Mouse (Mus musculus): ENCODE results near the gene Jag1. TPM values are rescaled to one million over a fixed set of nuclear protein-coding genes. Genes with fewer than 3 reads are reported as not detected.

Jag1 gene
- polyA plus RNA-seq (2014; fragmentation: Nextera tagmentation; extraction: Ambion mirVana) = 9.5 and 18.4 TPM in 2 replicates

GRCm38 (mm10) chr2:137116025-137116674, at the start of gene Jag1:
Jag1 (minus strand) TSS chr2:137116644.
- Histone ChIP-seq H3K9ac (replicated peaks; ENCODE audit: low read length) (peak within 1 kb of the TSS; percentile 51), H3K27me3 (ENCODE audit: control insufficient read depth, insufficient read depth, low read length) (no peaks in the 10 kb centered on the region), H3K27ac (replicated peaks; ENCODE audit: low read depth, low read length) (peak within 1 kb of the TSS; percentile 77), H3K4me3 (replicated peaks; ENCODE audit: low read depth, low read length) (peak within 1 kb of the TSS; percentile 60), H3K4me2 (ENCODE audit: low read length) (peak within 1 kb of the TSS; percentile 97), H3K36me3 (ENCODE audit: control insufficient read depth, insufficient read depth, low read length) (no peaks in the 10 kb centered on the region), H3K4me1 (ENCODE audit: control insufficient read depth, insufficient read depth, low read length) (peaks cover 37% of the 10 kb centered on the region), H3K9me3 (ENCODE audit: control insufficient read depth, low read length) (no peaks in the 10 kb centered on the region)
- WGBS = under 1% methylated on average over 59 of the region's 59 CpGs
- ATAC-seq (ENCODE audit: low FRiP score, low TSS enrichment) = peak; percentile 16
- DNase-seq = peak; percentile 81

- Histone ChIP-seq H3K27me3 (ENCODE audit: control insufficient read depth, insufficient read depth, low read length) (no peaks in the 10 kb centered on the region), H3K27ac (replicated peaks; ENCODE audit: low read depth, low read length) (no peak overlapping the region), H3K9me3 (ENCODE audit: control insufficient read depth, low read length) (no peaks in the 10 kb centered on the region), H3K4me2 (ENCODE audit: low read length) (no peak overlapping the region), H3K36me3 (ENCODE audit: control insufficient read depth, insufficient read depth, low read length) (no peaks in the 10 kb centered on the region), H3K4me3 (replicated peaks; ENCODE audit: low read depth, low read length) (no peak overlapping the region), H3K4me1 (ENCODE audit: control insufficient read depth, insufficient read depth, low read length) (no peaks in the 10 kb centered on the region), H3K9ac (replicated peaks; ENCODE audit: low read length) (no peak overlapping the region)
- WGBS = 80% methylated on average over 1 of the region's 1 CpGs
- DNase-seq = no peak
- no peak for ATAC-seq (ENCODE audit: low FRiP score, low TSS enrichment)
Measured at GRCm38 (mm10) chr2:137156018-137156417, 39.6 kb upstream of the Jag1 start.

GRCm38 (mm10) chr2:137153825-137154224, 37.4 kb upstream of the Jag1 start:
- Histone ChIP-seq H3K27ac (replicated peaks; ENCODE audit: low read depth, low read length) (no peak overlapping the region), H3K27me3 (ENCODE audit: control insufficient read depth, insufficient read depth, low read length) (no peaks in the 10 kb centered on the region), H3K4me3 (replicated peaks; ENCODE audit: low read depth, low read length) (no peak overlapping the region), H3K9me3 (ENCODE audit: control insufficient read depth, low read length) (no peaks in the 10 kb centered on the region), H3K36me3 (ENCODE audit: control insufficient read depth, insufficient read depth, low read length) (no peaks in the 10 kb centered on the region), H3K4me1 (ENCODE audit: control insufficient read depth, insufficient read depth, low read length) (no peaks in the 10 kb centered on the region), H3K4me2 (ENCODE audit: low read length) (no peak overlapping the region), H3K9ac (replicated peaks; ENCODE audit: low read length) (no peak overlapping the region)
- no peak for ATAC-seq (ENCODE audit: low FRiP score, low TSS enrichment)
- DNase-seq = peak; percentile 8
- WGBS = 27% methylated on average over 4 of the region's 4 CpGs

GRCm38 (mm10) chr2:137153172-137153667, 36.8 kb upstream of the Jag1 start:
- 3% methylated on average over 10 of the region's 10 CpGs for WGBS
- Histone ChIP-seq H3K4me1 (ENCODE audit: control insufficient read depth, insufficient read depth, low read length) (no peaks in the 10 kb centered on the region), H3K9me3 (ENCODE audit: control insufficient read depth, low read length) (no peaks in the 10 kb centered on the region), H3K36me3 (ENCODE audit: control insufficient read depth, insufficient read depth, low read length) (no peaks in the 10 kb centered on the region), H3K4me2 (ENCODE audit: low read length) (no peak overlapping the region), H3K9ac (replicated peaks; ENCODE audit: low read length) (no peak overlapping the region), H3K27ac (replicated peaks; ENCODE audit: low read depth, low read length) (peak overlapping the region; percentile 49; the same call in 1 of the 2 replicates), H3K4me3 (replicated peaks; ENCODE audit: low read depth, low read length) (no peak overlapping the region), H3K27me3 (ENCODE audit: control insufficient read depth, insufficient read depth, low read length) (no peaks in the 10 kb centered on the region)
- DNase-seq (peak; percentile 80), ATAC-seq (ENCODE audit: low FRiP score, low TSS enrichment) (peak; percentile 92)

GRCm38 (mm10) chr2:137150953-137151352, 34.5 kb upstream of the Jag1 start:
- no peak for ATAC-seq (ENCODE audit: low FRiP score, low TSS enrichment)
- no peaks in the 10 kb centered on the region for H3K4me1 ChIP-seq (ENCODE audit: control insufficient read depth, insufficient read depth, low read length)
- H3K9me3 ChIP-seq (ENCODE audit: control insufficient read depth, low read length) = no peaks in the 10 kb centered on the region
- no peak for DNase-seq
- no peak overlapping the region for H3K27ac ChIP-seq (replicated peaks; ENCODE audit: low read depth, low read length)
- H3K4me2 ChIP-seq (ENCODE audit: low read length) = no peak overlapping the region
- H3K36me3 ChIP-seq (ENCODE audit: control insufficient read depth, insufficient read depth, low read length) = no peaks in the 10 kb centered on the region
- WGBS = 99% methylated on average over 3 of the region's 3 CpGs
- no peak overlapping the region for H3K9ac ChIP-seq (replicated peaks; ENCODE audit: low read length)
- H3K4me3 ChIP-seq (replicated peaks; ENCODE audit: low read depth, low read length) = no peak overlapping the region
- H3K27me3 ChIP-seq (ENCODE audit: control insufficient read depth, insufficient read depth, low read length) = no peaks in the 10 kb centered on the region

GRCm38 (mm10) chr2:137146938-137147666, 30.7 kb upstream of the Jag1 start:
- Histone ChIP-seq H3K9ac (replicated peaks; ENCODE audit: low read length) (no peak overlapping the region), H3K9me3 (ENCODE audit: control insufficient read depth, low read length) (no peaks in the 10 kb centered on the region; the same call in 1 of the 2 replicates), H3K4me3 (replicated peaks; ENCODE audit: low read depth, low read length) (no peak overlapping the region), H3K27ac (replicated peaks; ENCODE audit: low read depth, low read length) (no peak overlapping the region), H3K27me3 (ENCODE audit: control insufficient read depth, insufficient read depth, low read length) (no peaks in the 10 kb centered on the region), H3K36me3 (ENCODE audit: control insufficient read depth, insufficient read depth, low read length) (no peaks in the 10 kb centered on the region), H3K4me2 (ENCODE audit: low read length) (no peak overlapping the region), H3K4me1 (ENCODE audit: control insufficient read depth, insufficient read depth, low read length) (no peaks in the 10 kb centered on the region)
- DNase-seq (no peak), ATAC-seq (ENCODE audit: low FRiP score, low TSS enrichment) (no peak)
- WGBS = 90% methylated on average over 2 of the region's 2 CpGs

GRCm38 (mm10) chr2:137138063-137138462, 21.6 kb upstream of the Jag1 start:
- DNase-seq (no peak), ATAC-seq (ENCODE audit: low FRiP score, low TSS enrichment) (no peak)
- no peak overlapping the region for H3K4me3 ChIP-seq (replicated peaks; ENCODE audit: low read depth, low read length)
- no peak overlapping the region for H3K4me2 ChIP-seq (ENCODE audit: low read length)
- H3K36me3 ChIP-seq (ENCODE audit: control insufficient read depth, insufficient read depth, low read length) = no peaks in the 10 kb centered on the region
- no peak overlapping the region for H3K27ac ChIP-seq (replicated peaks; ENCODE audit: low read depth, low read length)
- H3K9ac ChIP-seq (replicated peaks; ENCODE audit: low read length) = no peak overlapping the region
- WGBS = 92% methylated on average over 1 of the region's 1 CpGs
- no peaks in the 10 kb centered on the region for H3K27me3 ChIP-seq (ENCODE audit: control insufficient read depth, insufficient read depth, low read length)
- H3K4me1 ChIP-seq (ENCODE audit: control insufficient read depth, insufficient read depth, low read length) = no peaks in the 10 kb centered on the region
- H3K9me3 ChIP-seq (ENCODE audit: control insufficient read depth, low read length) = no peaks in the 10 kb centered on the region

- Histone ChIP-seq H3K36me3 (ENCODE audit: control insufficient read depth, insufficient read depth, low read length) (no peaks in the 10 kb centered on the region), H3K9ac (replicated peaks; ENCODE audit: low read length) (no peak overlapping the region), H3K4me1 (ENCODE audit: control insufficient read depth, insufficient read depth, low read length) (no peaks in the 10 kb centered on the region), H3K27ac (replicated peaks; ENCODE audit: low read depth, low read length) (no peak overlapping the region), H3K9me3 (ENCODE audit: control insufficient read depth, low read length) (no peaks in the 10 kb centered on the region), H3K4me3 (replicated peaks; ENCODE audit: low read depth, low read length) (no peak overlapping the region), H3K27me3 (ENCODE audit: control insufficient read depth, insufficient read depth, low read length) (no peaks in the 10 kb centered on the region), H3K4me2 (ENCODE audit: low read length) (no peak overlapping the region)
- no peak for ATAC-seq (ENCODE audit: low FRiP score, low TSS enrichment)
- DNase-seq = no peak
- 84% methylated on average over 5 of the region's 5 CpGs for WGBS
Measured at GRCm38 (mm10) chr2:137134035-137134434, 17.6 kb upstream of the Jag1 start.

Measured in midbrain, embryonic 14.5 days (tissue).